Mouse (Mus musculus) right cerebral cortex, adult 18-20 months (tissue): Measurements from ENCODE around the gene Hoxa4.

Experiments used
- DNase-seq: peaks from one replicate; pipeline ENCODE4 v3.0.0; 2022; ENCODE audit warnings: mixed read lengths

Gene Hoxa4

DNA sequence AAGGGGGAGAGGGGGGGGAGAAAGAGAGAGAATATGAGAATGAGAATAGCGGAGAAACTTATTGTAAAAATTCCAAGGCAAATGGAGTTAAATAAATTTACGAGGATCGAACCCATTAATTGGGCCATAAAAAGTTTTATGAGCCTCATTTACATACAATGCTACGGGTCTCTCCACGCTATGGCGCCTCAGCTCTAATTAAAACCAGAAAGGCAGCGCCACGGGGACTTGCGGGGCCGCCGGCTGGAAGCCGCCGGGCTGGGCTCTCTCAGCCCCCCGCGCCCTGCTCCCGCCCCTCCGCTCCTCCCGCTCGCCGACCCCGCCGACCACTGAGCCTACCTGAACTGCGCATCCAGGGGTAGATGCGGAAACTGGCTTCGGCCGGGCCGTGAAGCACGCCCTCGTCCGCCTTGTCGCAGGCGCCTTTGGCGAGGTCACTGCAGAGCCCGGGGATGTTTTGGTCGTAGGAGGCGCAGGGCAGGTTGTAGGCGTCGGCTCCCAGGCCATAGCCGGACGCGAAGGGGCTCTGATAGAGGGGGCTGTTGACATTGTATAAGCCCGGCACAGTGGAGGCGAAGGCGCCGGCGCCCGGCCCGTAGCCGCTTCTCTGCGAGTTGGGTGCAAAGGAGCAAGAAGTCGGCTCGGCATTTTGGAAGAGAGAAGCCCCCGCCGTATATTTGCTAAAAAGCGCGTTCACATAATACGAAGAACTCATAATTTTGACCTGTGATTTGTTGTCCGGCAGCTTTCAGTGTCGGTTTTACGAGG is 25.3 kb upstream of the Hoxa4 start:
- DNase-seq = no peak

- no peak for DNase-seq
Observed at GRCm38 (mm10) chr6:52215771-52216535, 24.4 kb upstream of the Hoxa4 start.

DNA sequence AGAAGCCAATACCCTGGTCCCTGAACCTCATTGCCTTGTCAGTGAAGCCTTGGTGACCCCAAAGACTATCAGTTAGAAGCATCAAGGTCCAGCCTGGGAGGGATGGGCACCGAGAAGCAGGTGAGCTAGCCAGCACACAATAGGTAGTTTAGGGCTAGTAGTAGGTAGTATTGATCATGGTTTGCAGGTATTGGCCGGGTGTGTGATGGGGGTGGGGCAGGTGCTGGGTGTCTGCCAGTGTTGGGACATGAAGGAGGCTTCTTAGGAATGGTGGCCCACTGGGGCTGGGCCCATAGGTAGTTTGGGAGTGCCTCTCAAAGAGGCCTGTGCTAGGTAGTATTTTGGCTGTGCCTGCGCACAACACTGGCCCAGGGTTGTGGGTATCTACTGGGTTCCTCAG is 23.5 kb upstream of the Hoxa4 start:
- DNase-seq = no peak

- no peak for DNase-seq
Observed at GRCm38 (mm10) chr6:52214271-52214670, 22.7 kb upstream of the Hoxa4 start.

GRCm38 (mm10) chr6:52213119-52213986 is 21.8 kb upstream of the Hoxa4 start, which contains the start of the genes Hoxa3 and Gm28308:
Gene Hoxa3, minus strand, starts transcription at chr6:52213336.
Gene Gm28308, minus strand, starts transcription at chr6:52213339.
- DNase-seq = no peak

GRCm38 (mm10) chr6:52212556-52213118 is 21.1 kb upstream of the Hoxa4 start:
- DNase-seq = no peak

GRCm38 (mm10) chr6:52211961-52212360 is 20.4 kb upstream of the Hoxa4 start:
- DNase-seq = no peak

GRCm38 (mm10) chr6:52211170-52211935 is 19.8 kb upstream of the Hoxa4 start:
- peak; percentile 58 for DNase-seq

DNA sequence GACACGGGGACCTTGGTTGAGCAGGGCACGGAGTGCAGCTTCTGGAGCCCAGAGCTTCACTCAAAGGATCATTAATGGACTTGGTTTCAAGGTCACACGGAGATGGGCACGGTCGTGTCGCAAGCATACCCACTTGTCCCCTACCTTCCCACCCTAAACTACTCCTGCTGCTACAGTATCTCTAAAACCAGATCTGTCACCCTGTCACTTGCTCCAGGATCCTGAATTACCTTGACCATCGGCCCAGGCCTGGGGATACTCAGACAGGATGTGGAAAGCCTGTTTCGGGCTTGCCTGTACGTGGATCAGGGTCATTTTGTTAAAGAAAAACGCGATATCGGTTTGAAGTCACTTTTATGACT is 18.1 kb upstream of the Hoxa4 start:
- DNase-seq = no peak

GRCm38 (mm10) chr6:52208868-52209684 is 17.5 kb upstream of the Hoxa4 start:
- DNase-seq = no peak

DNA sequence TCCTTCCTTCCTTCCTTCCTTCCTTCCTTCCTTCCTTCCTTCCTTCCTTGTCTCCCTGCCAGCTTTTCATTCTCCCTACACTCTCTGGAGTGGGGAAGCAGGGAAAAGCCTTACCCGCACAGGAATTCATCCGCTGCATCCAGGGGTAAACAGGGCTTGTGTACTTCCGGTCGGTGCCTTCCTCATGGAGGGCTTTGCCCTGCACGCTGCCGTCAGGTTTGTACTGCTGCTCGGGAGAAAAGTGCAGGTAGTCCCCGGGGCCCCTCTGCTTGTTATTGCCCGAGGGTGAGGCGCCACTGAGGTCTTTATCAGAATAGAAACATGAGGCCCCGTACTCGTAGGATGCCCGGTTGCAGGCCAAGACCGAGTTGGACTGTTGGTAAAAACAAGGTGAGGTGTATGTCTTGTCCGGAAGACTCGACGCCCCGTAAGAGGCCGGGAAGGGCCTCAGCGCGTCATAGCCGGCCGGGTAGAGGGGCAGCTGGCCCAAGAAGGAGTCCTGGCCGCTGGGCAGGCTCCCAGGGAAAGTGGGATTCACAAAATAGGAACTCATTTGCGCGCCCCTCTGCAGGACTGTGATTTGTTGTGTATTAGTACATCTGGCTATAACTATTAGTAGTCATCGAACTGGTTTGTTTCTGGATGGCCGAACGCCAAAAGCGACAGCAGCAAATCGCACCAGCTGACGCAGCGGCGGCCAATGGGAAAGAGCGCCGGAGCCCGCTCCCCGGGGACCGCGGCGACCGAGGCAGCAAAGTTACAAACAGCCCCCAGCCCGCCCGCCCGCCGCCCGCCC is 16.7 kb upstream of the Hoxa4 start, which contains the start of gene Hoxa6:
Gene Hoxa6, minus strand, starts transcription at position 651 of the 796 bp plus-strand sequence.
- no peak for DNase-seq

DNA sequence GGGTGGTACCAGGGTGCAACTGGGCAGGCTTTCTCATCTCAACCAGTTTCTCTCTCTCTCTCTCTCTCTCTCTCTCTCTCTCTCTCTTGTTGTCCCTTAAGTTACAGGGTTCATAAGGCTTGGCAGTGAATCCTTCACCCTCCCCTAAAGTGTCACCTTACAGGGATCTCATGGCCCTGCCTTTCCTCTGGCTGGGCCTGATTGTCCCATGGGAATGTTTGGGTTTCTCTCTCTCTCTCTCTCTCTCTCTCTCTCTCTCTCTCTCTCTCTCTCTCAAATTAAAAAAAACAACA is 16.1 kb upstream of the Hoxa4 start:
- no peak for DNase-seq

DNA sequence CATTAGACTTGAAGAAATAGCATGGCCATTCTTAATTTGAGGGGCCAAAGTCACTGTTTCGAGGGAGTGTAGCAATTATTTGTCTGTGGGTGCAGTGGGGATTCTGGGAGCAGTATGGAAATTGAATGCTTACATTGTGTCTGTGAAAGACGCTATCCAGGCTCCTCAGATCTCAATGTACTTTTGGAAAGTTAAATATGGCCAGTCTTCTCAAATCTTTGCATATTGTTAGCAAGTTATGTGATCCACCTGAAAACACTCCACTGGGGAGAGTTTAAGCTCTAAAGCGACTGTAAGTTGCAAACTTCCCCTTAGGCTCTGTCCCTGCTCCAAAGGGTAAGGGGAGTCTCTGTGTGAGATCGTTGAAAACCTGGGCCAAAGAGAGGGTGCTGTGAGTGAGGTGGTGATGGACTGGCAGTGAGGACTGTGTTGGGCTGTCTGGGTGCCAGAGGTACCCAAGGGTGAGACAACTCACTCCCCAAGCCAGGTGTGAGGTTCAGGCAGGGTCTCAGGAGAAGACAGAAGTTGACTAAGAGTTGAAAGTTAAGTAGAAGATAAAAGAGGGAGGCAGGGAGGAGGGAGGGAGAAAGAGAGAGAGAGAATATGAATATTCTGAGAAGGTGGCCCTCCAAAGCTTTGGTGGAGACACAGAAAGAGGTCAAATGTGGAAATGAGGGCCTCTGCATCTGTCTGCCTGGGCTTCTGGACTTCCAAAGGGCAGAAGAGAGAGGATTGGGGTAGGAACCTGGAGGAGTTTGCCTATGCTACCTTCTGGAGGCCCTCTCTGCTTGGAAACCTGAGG is 15.5 kb upstream of the Hoxa4 start:
- DNase-seq = no peak

GRCm38 (mm10) chr6:52205638-52206621 is 14.4 kb upstream of the Hoxa4 start:
- no peak for DNase-seq

GRCm38 (mm10) chr6:52205221-52205620 is 13.7 kb upstream of the Hoxa4 start:
- no peak for DNase-seq

DNA sequence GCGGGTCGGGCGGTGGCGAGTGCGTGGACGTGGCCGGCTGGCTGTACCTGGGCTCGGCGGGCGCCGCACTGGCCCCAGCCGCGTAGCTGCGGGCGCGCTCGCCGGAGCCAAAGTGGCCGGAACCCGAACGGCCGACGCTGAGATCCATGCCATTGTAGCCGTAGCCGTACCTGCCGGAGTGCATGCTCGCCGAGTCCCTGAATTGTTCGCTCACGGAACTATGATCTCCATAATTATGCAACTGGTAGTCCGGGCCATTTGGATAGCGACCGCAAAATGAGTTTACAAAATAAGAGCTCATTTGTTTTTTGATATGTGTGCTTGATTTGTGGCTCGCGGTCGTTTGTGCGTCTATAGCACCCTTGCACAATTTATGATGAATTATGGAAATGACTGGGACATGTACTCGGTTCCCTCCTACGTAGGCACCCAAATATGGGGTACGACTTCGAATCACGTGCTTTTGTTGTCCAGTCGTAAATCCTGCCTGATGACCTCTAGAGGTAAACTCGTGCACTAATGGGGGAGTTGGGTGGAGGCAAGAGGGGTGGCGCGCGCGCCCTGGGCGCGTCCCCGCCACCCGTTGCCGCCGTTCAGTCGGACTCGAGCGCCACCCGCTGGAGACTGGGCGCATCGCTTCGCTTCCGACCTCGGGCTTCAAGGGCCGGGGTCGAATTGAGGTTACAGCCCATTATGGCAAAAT is 12.6 kb upstream of the Hoxa4 start, which contains the start of gene Hoxa5:
Gene Hoxa5, minus strand, starts transcription at position 538 of the 703 bp plus-strand sequence.
- no peak for DNase-seq

DNA sequence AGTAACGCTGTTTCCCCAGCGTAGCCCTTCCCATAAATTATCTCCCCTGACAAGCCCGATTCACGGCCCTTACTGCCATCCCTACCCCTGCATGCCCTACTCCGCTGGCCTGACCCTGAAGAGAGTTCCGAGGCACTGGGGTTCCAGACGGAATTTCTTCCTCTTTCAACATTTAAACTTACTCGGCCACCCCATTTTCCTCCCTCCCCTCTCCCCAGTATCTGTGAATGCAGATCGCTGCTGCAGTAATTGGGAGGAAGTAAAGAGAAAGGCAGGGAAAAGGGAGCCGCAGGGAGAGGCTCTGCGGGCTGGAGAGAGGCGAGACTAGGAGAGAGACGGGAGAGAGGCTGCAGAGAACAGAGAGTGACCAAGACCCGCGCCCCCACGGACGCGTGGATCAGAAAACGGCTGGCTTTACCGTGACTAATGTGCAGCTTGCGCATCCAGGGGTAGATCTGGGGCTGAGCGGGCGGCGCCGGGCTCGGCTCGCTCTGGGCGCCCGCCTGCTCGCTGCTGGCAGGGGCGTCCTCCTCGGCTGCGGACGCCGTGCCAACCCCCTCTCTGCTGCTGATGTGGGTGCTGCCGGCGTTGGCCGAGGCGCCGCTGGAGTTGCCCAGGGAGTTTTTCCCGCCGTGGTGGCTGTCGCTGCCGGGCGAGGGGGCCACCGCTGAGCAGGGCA is 12.0 kb upstream of the Hoxa4 start:
- no peak for DNase-seq
